ENCODE assay signal across 20 mouse cellular contexts in the genomic region with DNA sequence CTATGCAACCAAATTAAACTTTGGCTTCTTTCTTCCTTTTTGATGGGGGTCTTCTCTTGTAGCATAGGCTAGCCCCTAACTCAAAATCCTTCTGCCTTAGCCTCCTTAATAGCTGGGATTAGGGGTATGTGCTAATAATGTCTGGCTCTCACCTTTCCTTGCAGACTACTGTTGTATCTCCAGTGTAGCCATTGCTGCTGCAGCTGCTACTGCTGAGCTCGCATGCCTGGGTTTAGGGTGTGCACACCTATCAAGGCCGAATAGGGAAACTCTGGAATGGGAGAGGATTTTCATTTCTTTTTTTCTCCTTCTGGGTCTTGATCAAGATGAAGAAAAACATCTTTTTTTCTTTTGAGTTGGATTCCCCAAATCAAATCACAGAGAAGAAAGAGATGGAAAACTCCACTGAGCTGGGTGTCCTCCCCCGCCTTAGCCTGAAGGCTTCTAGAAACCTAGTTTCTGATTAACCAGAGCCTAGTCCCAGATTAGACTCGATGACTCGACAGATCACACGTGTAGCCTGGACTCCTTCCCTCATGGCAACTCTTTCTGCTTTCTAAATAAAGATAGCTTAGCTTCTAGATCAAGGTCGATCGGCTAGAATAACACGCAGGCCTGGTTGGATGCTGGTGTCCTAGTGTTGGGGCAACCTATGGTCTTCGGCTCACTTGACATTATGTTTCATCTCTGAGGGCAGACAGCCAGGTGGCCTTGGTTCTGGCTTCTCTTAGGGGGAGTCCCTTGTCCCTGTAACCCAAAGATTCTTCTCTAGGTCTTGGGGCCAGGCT. TPM values are rescaled to one million over a fixed set of nuclear protein-coding genes. Genes with fewer than 3 reads are reported as not detected.
DNase-seq lines count a peak whose midpoint lies in the region; ATAC-seq lines count a peak whose summit lies in the region.
"Had no signal": no experiment of that assay in that cellular context is flagged by ENCODE, and none has a peak within 500 bp of the region (broad histone marks: within the 10 kb centered on the region; RNA-seq: fewer than 3 reads in every experiment).

No protein-coding gene starts in this region.

- H3K4me1 ChIP-seq in forebrain, embryonic 11.5 days (replicated peaks; ENCODE audit: control insufficient read depth, insufficient read depth, low read length): no peaks in the 10 kb centered on the region
- H3K4me1 ChIP-seq: embryonic facial prominence, embryonic 12.5 days; forebrain, embryonic 10.5 days; liver, embryonic 15.5 days; midbrain, embryonic 12.5 days had no signal

- H3K4me3 ChIP-seq in forebrain, embryonic 11.5 days (ENCODE audit: low read depth, low read length): no peak overlapping the region
- H3K4me3 ChIP-seq: embryonic facial prominence, embryonic 12.5 days; forebrain, embryonic 10.5 days; liver, embryonic 15.5 days; midbrain, embryonic 12.5 days; myocyte had no signal

- no peak overlapping the region for H3K4me2 ChIP-seq in forebrain, embryonic 11.5 days (ENCODE audit: low read depth, low read length, severe bottlenecking)
- H3K4me2 ChIP-seq: embryonic facial prominence, embryonic 12.5 days; liver, embryonic 15.5 days; midbrain, embryonic 12.5 days had no signal

- H3K27ac ChIP-seq in forebrain, embryonic 11.5 days (ENCODE audit: low read depth, low read length): no peak overlapping the region
- H3K27ac ChIP-seq: embryonic facial prominence, embryonic 12.5 days; forebrain, embryonic 10.5 days; liver, embryonic 15.5 days; midbrain, embryonic 12.5 days had no signal

- 92% methylated on average over 10 of the region's 10 CpGs for WGBS in forebrain, embryonic 11.5 days

- no peaks in the 10 kb centered on the region for H3K9me3 ChIP-seq in forebrain, embryonic 11.5 days (ENCODE audit: control insufficient read depth, low read length)
- H3K9me3 ChIP-seq: embryonic facial prominence, embryonic 12.5 days; forebrain, embryonic 10.5 days; liver, embryonic 15.5 days; midbrain, embryonic 12.5 days had no signal

- no peak for ATAC-seq in forebrain, embryonic 11.5 days (replicated peaks; ENCODE audit: low FRiP score)

- no peaks in the 10 kb centered on the region for H3K27me3 ChIP-seq in forebrain, embryonic 11.5 days (ENCODE audit: control insufficient read depth, insufficient read depth, low read length)
- H3K27me3 ChIP-seq: embryonic facial prominence, embryonic 12.5 days; midbrain, embryonic 12.5 days had no signal

- DNase-seq in gastrocnemius, adult 18-20 months (ENCODE audit: low spot score): peak; percentile 83
- no peak for DNase-seq in gastrocnemius, postnatal 4 days (ENCODE audit: low spot score in 2 of 2)
- DNase-seq in ovary, adult 18-20 months (ENCODE audit: low spot score): peak; percentile 25
- no peak for DNase-seq in ovary, postnatal 36 days (ENCODE audit: low spot score)
- peak; percentile 67 for DNase-seq in kidney, postnatal 14 days
- no peak for DNase-seq in spleen, postnatal 36 days (ENCODE audit: low spot score in 2 of 2)
- no peak for DNase-seq in adipocyte (ENCODE audit: low spot score)
- no peak for DNase-seq in forebrain, embryonic 11.5 days (ENCODE audit: low spot score)
- DNase-seq: adrenal gland, postnatal 10 days; cerebellum, postnatal 14 days; heart, postnatal 10 days; left cerebral cortex, postnatal 4 days; lung, postnatal 4 days; right cerebral cortex, postnatal 25 days; thymus, postnatal 36 days had no signal

- H3K36me3 ChIP-seq in forebrain, embryonic 11.5 days (ENCODE audit: control insufficient read depth, insufficient read depth, low read length): no peaks in the 10 kb centered on the region
- H3K36me3 ChIP-seq: embryonic facial prominence, embryonic 12.5 days; forebrain, embryonic 10.5 days; liver, embryonic 15.5 days; midbrain, embryonic 12.5 days had no signal

- no peak overlapping the region for H3K9ac ChIP-seq in forebrain, embryonic 11.5 days (ENCODE audit: low read length)
- H3K9ac ChIP-seq: embryonic facial prominence, embryonic 12.5 days; liver, embryonic 15.5 days; midbrain, embryonic 12.5 days had no signal

RNA-seq across cellular contexts. Expression of gene Slc25a36, which starts 29.4 kb away (rescaled TPM):
- total RNA-seq in gastrocnemius, adult 18-20 months (2021): 10 to 100 TPM; 30.4 to 51.7 TPM
- 10 to 100 TPM; 66.9 to 75.1 TPM for total RNA-seq in gastrocnemius, postnatal 4 days (2021)
- 66.1 and 78.0 TPM in 2 replicates for polyA plus RNA-seq in forebrain, embryonic 11.5 days (2014; fragmentation: Nextera tagmentation; extraction: Ambion mirVana)

Comparison
In these comparisons a context has a peak if more than half of its experiments do, and no peak if none do; other contexts are left out.
1. DNase-seq: peak in gastrocnemius, adult 18-20 months (single experiment), ovary, adult 18-20 months (single experiment) and kidney, postnatal 14 days (single experiment); none in gastrocnemius, postnatal 4 days (0 of 2), ovary, postnatal 36 days (single experiment), spleen, postnatal 36 days (0 of 2), adipocyte (single experiment) and forebrain, embryonic 11.5 days (single experiment).